Mouse (Mus musculus): Measurements from ENCODE around the gene 2300009A05Rik.

DNA sequence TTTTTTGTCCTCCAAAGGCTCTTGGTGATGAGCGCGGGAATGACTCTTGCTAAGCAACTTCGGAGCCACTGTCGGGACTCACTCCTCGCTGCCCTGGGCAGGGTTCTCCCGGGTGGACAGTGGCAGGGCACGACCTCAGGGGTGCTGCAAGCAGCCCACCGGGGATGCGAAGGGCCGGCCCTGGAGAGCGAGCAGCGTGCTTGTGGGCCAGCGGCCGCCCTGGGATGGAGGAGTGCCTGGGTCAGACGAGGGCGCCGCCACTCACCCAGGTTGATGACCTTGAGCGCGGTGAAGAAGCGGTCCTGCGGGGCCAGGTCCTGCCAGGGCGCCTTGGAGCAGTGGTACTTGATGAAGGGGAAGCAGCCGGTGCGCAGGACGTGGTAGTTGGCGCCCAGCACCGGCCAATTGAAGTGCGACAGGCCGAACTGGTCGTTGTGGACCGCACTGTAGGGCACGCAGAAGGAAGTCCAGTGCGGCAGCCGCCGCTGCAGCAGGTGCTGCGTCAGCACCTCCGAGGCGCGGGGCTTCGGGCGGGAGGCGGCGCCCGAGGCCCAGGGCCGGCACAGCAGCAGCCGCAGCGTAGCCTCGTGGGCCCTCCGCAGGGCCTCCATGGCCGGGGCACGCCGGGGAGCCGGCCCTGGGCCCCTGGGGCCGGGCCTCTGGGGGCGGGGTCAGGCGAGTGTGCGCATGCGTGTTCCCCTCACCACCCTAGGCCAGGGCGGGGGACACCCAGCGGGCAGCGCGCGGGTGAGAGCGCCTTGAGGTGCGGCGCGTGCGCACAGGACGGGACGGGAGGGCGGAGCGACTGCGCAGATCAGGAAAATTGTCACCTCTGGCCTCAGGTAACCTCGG is at the start of gene 2300009A05Rik:
- peak; percentile 82 for TF ChIP-seq POLR2A (IDR thresholded peaks at IDR 0.05; ENCODE audit: low read depth, low read length)
- TF ChIP-seq CTCF (IDR thresholded peaks at IDR 0.05; ENCODE audit: extremely low read depth, insufficient read length, insufficient replicate concordance, low read depth, low read length): peak; percentile 5; the same call in 1 of the 2 replicates
